Mouse (Mus musculus): ENCODE data around the gene Evc2.

Evc2 gene

GRCm38 (mm10) chr5:37472025-37472608 lies 133.8 kb downstream of the Evc2 start:
- no peak for DNase-seq (ENCODE audit: low spot score in 2 of 2)
